Mouse (Mus musculus) gastrocnemius, postnatal 14 days (tissue): Measurements from ENCODE around the gene Pak2. TPM values are rescaled to one million over a fixed set of nuclear protein-coding genes. Genes with fewer than 3 reads are reported as not detected.
A peak's percentile ranks its signal among the peaks of the same experiment; 100 is the strongest.

Experiments used
- DNase-seq: peaks from one replicate; pipeline ENCODE4 v3.0.0; 2021; ENCODE audit warnings: mixed read lengths
- intact Hi-C: fragments of 180-260 bp; cut with DNase I; formaldehyde crosslinking; loops from one replicate; pipeline ENCODE4 v1.15.1; 2025; ENCODE audit warnings: low total_unique reads
- long read RNA-seq, 2 experiments: library from polyadenylated mRNA; stranded (forward); transcript quantifications; one replicate each; pipeline ENCODE4 v2.0.0; 2021
- total RNA-seq, 2 experiments: library from RNA; stranded (reverse); gene quantifications; 2 replicates each; pipeline ENCODE4 v1.2.3; 2021

Gene Pak2
- total RNA-seq = 10 to 100 TPM; 18.9 to 19.7 TPM
- long read RNA-seq, experiment 1, full-length matches to known transcripts = 6 of 8 reads
- long read RNA-seq, experiment 1, partial matches to known transcripts = 2 of 8 reads
- long read RNA-seq, experiment 1, other reads (novel, unspliced or antisense) = 0 of 8 reads
- long read RNA-seq, experiment 2, full-length matches to known transcripts = 8 of 13 reads
- long read RNA-seq, experiment 2, partial matches to known transcripts = 3 of 13 reads
- long read RNA-seq, experiment 2, other reads (novel, unspliced or antisense) = 2 of 13 reads

DNA sequence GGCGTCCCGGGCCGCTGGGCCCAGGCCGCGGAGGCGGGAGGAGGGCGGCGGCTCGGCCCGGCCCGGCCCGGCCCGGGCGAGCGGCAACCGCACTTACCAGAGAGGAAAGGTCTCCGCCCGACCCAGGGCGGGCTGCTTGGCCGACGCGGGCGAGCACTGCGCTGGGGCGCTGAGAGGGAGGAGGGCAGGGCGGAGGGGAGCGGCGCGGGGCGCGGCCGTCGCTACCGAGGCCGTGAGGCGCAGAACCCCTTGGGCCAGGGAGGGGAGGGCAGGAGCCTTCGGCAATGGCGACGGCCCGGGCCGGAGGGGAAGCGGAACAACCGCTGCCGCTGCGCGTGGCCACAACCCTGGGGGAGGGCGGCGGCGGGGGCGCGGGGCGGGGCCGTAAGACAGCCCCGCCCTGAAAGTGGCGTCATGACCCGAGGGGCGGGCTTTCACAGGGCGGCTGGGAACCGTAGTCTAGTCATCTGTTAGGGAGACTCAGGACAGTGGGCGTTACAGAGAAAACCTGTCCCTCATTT, at the start of gene Pak2:
Gene Pak2 (minus strand): TSS at position 352 of the 521 bp plus-strand sequence.
- intact Hi-C loops = no loop called here
- DNase-seq = peak; percentile 89

DNA sequence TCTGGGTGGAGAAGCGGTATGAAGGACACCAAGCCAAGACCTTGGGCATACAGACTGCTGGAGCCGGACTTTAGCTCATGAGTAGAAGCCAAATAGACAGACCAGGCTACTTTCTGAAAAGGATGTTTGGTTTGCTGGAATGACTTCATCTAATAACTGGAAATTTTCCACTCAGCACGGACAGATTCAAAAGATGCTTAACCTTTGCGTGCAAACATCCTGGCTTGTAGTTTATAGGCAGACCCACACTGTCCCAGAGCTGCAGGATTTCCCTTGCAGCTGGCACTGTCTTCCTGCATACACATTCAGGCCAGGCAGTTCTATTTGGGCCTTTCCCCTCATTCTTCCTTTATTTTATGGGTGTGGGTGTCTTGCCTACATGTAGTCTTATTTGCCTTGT, 47.9 kb upstream of the Pak2 start:
- intact Hi-C loops = no loop called here
- no peak for DNase-seq

DNA sequence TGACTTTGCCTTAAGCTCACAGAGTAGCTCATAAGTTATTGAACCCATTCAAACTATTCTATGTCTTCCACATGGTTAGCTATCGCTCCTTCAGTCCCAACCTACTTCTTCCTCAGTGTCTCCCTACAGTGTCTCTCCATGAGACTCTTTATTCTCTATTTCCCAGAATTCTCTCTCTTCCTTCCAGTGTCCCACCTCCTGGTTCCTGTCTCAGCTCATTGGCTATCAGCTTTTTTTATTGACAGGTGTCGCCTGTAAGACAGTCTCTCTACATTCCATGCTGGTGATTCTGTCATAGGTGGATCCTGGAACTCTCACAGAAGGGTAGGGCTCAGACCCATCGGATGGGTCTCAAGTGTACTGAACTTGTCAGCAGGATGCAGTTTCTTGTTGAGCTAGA, 46.2 kb upstream of the Pak2 start:
- no peak for DNase-seq
- intact Hi-C loops = no loop called here

DNA sequence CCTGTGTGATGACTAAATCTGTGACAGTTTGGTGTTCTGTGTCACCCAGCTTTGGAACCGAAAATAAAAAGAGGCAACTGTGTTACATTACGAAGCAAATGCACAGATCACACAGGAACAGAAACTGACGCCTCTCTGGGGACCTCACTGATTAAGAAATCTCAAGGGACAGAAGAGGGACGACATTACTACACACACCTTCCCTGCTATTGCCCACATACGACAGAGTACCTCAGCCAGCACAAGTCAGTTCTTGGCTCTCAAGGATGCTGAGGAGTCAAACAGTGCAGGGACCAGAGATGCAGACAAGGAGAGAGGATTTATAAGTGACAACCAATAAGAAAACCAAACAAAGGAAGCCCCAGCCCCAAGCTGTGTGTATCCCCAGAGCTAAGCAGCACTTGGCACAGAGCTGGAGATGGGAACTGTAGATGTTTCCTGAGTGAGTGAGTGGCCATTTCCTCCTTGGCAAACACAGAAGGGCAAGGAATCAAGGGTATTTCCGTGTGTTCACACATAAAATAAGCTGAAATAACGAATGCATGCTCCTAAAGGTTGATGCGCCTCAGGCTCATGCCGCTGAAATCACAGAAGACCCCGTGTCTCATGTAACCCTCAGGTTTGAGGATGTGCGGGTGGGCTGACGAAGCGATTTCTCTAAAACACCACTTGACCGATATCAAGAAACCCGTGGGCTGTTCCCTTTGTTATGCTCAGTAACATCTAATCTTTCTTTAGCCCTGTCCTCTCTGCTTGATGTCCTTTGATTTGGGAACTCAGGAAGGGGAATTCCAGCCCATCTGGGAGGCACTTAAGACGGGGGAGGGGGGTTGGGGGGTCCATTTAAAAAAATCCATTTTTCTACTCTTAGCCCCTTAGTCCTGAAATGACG, 45.5 kb upstream of the Pak2 start:
- intact Hi-C loops = no loop called here
- DNase-seq = no peak

DNA sequence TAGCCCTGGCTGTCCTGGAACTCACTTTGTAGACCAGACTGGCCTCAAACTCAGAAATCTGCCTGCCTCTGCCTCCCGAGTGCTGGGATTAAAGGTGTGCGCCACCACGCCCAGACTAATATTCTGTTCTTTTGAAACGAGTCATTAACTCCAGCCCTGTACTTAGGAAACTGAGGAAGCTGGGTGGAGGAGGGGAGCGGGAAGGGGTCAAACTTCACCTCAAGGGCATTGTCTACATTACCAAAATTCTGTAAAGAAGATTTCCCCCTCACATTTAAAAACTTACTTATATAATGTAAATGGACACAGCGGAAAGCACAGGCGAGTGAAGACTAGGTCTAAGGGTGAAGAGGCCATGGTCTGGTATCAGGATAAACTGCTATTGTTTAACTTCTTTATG, 44.9 kb upstream of the Pak2 start:
- intact Hi-C loops = no loop called here
- no peak for DNase-seq

DNA sequence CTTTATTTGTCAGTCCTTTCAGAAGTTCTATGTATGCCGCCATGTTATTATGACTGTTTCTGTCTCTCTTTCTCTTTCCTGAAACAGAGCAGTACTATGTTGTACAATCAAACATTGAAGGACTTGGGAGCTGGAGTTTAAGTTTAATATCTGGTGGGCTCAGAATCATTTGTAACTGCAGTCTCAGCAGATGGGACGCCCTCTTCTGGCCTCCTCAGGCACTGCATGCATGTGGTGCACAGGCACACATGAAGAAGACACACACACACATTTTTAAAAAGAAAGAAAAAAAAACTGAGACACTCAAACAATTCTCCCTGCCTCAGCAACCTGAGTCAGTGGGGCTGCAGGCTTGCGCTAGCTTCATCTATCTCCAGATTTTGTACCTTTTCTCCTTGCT, 41.3 kb upstream of the Pak2 start:
- intact Hi-C loops = no loop called here
- DNase-seq = no peak

DNA sequence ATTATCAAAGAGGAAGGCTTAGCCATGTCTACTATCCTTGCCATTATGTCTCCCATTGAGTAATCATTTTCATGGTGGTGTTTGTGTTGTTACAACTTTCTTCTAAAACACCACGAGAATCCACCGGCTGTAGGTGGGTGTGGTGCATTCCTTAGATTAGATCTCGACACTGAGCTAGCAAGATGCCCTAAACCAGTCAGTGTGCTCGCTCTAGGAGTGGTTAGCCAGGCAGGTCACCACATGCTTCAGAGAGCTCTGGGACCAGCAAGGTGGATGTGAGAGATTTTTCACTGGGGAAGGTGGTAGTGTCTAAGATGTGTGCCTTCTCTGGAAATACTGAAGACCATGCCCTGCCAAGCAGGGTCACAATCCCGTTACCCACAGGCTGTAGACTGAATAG, 37.0 kb upstream of the Pak2 start:
- intact Hi-C loops = loop anchor here (10.0 kb wide), 1 partner anchor 389 kb away; no protein-coding TSS in a partner anchor
- DNase-seq = no peak

DNA sequence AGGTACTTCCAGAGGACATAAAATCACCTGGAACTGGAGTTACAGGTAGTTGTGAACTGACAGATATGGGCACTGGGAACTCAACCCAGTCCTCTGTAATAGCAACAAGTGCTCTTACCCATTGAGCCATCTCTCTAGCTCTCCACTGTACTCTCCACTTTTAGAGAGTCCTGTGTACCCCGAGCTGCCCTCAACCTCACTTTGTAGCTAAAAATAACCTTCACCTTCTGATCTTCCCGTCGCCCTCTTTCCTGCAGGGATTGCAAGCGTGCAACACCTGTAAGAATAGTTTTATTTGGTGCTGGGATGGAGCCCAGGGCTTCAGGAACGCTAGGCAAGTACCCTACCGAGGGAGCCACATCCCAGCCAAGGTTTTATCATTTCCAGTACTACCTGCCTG, 36.6 kb upstream of the Pak2 start:
- intact Hi-C loops = loop anchor here (10.0 kb wide), 1 partner anchor 389 kb away; no protein-coding TSS in a partner anchor
- DNase-seq = no peak

DNA sequence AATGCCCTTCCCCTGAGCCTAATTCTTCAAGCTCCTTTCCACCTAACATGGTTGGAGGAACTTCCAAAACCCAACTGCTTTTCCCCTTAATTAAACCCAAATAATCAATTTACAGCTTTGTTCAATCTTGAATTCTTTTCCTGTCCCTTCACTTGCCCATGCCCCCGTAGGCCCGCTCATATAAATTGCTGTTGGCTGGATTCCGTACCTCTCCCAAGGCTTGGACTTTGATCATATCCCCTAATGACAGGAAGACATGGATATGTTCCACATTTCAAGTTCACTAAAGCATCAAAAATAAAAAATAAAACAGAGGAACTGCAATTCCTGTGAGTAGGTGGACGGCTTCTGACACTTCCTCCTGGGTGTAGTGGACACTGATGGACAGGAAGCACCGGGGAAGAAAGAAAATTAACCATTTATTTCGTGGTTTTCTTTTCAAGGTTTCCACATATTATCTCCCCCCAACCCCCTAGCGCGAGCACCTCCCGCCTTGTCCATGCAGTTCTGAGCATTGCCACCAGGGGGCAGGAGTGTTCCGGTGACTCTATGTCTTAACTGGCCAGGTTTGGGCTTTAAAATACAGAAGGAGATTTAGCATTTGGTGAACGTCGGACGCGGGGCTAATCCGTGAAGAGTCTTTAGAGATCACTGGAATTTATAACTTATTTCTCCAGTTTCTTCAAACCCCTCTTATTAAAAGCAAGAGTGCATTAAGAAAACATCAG, 36.0 kb upstream of the Pak2 start:
- DNase-seq = peak; percentile 78
- intact Hi-C loops = loop anchor here (10.0 kb wide), 1 partner anchor 390 kb away; no protein-coding TSS in a partner anchor

DNA sequence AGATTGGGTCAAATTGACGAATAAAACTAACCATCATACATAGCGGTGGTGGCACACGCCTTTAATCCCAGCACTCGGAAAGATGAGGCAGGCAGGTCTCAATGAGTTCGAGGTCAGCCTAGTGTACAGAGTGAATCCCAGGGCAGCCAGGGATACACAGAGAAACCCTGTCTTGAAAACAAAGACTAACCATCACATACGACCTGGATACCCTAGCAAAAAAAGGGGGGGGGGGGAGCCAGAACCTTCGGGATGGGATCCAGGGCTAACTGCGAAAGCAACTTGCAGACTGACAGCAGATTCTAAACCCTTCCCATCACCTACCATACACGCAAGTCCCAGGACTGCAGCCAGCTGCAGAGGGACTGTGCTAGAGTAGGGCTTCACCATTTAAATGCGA, 35.3 kb upstream of the Pak2 start:
- DNase-seq = no peak
- intact Hi-C loops = loop anchor here (10.0 kb wide), 1 partner anchor 390 kb away; no protein-coding TSS in a partner anchor

DNA sequence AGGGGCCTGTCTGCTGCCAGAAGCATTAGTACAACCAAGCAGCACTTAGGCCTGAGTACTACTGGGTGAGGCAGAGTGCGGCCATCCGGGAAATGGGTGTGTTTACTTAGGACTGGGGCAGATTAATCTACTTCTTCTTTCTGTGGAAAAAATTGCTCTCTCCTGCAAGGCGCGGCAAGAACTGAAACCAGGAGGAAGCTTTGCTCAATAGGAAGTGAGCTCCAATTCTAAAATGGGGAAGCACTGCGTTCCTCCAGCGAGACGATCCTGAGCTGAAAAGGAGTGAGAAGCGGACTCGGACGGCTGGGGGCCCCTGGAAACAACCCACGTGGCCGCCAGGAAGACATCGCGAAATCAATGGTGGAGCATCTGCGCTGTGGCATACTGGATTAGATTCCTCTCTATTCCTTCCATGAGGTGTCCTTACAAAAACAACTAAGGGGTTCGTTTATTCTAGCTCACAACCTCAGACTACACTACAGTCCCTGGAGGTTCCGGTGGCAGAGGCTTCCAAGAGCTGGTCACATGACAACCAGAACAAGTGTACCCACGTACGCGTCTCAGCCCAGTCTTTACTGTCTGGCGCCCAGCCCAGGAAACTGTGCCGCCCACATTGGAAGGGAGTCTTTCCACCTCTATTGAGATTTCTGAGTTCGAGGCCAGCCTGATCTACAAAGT, 34.5 kb upstream of the Pak2 start:
- intact Hi-C loops = loop anchor here (10.0 kb wide), 1 partner anchor 391 kb away; no protein-coding TSS in a partner anchor
- DNase-seq = peak; percentile 44

DNA sequence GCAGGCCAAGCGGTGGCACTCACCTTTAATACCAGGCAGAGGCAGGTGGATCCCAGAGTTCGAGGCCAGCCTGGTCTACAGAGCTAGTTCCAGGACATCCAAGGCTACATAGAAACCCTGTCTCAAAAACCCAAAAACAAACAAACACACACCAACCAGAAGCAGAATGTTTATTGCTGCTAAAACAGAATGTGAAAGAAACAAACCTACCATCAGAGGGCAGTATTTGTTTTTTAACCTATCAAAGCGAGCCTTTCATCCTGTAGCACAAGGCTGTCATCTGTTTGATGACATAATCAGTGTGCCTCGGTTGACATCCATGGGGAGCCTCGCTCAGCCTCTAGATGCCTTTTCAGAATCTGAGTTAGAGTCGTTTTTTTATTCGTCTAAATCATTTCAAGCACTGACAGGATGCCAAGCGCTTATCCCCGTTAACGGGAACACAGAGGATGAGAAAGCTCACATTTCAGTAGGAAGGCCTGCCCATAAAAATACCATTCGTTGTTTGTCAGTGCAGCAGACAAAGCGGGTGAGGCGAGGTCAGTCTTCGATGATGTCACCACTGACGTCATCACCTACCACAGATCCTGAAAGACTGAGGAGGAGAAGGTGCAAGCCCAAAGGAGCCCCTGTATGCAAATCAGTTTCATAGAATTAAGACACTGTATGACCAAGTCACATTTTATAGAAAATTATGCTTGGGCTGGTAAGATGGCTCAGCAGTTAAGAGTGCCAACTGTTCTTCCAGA, 32.0 kb upstream of the Pak2 start:
- intact Hi-C loops = loop anchor here (10.0 kb wide), 1 partner anchor 394 kb away; no protein-coding TSS in a partner anchor
- no peak for DNase-seq

DNA sequence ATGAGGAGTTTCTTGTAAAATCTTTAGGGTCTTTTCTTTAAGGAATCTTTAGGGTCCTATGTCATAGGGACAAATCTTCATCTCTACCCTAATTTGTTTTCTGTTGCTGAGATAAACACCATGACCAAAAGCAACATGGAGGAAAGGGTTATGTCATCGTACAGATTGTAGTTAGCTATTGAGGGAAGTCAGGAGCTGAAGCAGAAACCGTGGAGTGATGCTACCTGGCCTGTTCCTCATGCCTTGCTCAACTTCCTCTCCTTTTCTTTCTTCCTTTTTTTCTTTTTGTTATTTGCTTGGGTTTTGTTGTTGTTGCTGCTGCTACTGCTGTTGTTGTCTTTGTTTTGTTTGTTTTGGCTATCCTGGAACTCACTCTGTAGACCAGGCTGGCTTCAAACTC, 29.4 kb upstream of the Pak2 start:
- intact Hi-C loops = no loop called here
- DNase-seq = no peak

DNA sequence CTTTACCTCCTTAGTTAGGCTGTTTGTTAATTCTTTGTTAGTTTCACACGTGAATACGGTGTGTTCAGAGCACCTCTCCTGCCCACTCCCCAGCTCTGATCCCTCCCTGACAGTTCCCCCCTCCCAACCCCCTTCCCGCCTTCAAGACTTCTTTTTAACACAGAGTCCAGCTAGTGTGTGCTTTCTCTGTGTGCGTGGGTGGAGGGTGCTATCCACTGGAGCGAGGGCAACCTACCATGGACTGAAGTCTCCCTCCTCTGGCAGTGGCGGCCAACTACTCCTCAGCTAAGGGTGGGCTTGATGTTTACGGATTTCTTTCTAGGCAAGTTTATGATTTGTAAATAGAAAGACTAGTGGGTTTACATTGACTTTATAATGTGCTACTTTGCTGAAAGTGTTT, 29.0 kb upstream of the Pak2 start:
- no peak for DNase-seq
- intact Hi-C loops = no loop called here

DNA sequence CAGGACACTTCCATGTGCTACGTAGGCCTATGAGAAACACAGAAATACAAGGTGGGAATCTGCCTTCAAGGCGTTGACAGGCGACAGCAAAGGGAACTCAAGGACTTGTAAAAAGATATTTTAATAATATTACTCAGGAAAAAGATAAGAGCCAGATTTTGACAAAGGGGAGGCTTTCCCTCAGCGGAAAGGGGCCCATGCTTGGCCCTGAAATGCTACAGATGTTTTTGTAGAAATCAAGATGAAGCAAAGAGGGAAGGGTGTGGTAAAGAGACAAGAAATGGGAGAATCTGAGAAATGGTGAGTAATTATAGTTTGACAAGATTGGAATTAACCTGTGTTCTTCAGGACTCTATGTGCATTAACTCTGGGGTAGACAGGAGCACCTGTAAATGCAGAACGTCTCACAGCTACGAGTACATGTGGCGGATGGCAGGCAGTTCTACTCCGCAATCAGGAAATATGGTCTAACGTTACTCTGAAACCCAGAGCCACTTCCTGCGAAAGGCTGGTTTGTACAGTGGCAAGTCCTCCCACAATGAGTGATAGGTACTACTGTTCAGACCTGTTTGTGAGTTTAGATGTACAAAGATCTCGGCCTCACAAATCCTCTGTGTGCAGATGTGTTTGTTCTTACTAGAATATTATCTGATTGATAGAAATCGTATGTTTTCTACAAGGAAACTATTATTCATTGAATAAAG, 28.4 kb upstream of the Pak2 start:
- intact Hi-C loops = no loop called here
- no peak for DNase-seq

DNA sequence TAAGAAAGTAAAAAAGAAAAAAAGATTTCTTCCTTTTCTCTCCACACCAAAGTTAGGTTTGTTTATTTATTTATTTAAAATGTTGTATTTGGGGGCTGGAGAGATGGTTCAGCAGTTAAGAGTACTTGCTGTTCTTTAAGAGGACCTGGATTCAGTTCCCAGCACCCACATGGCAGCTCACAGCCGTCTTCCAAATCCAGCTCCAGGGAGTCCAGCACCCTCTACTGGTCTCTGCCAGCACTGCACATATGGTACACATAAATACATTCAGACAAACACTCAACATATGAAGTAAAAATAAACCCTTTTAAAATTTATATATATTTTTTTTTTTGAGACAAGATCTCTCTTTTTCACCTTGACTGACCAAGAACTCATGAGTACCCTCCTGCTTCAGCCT, 26.6 kb upstream of the Pak2 start:
- no peak for DNase-seq
- intact Hi-C loops = no loop called here

DNA sequence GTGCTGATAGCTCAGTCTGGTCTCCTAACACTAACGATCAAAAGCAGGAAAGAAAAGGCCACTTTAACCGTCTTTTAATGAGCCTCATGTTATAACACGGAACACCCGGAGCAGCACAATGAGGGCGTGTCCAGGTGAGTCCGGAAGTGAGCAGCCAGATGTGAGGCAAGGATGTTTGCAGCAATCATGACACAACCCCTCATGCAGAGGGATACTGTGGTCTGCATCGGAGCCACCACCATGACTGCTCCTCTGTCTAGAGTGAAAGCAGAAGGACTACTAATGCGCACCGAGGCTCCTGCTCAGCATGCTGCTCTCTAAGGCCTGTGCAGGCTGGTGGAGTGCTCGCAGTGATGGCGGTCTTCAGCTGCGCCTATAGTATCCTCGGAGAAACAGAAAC, 23.2 kb upstream of the Pak2 start:
- intact Hi-C loops = no loop called here

DNA sequence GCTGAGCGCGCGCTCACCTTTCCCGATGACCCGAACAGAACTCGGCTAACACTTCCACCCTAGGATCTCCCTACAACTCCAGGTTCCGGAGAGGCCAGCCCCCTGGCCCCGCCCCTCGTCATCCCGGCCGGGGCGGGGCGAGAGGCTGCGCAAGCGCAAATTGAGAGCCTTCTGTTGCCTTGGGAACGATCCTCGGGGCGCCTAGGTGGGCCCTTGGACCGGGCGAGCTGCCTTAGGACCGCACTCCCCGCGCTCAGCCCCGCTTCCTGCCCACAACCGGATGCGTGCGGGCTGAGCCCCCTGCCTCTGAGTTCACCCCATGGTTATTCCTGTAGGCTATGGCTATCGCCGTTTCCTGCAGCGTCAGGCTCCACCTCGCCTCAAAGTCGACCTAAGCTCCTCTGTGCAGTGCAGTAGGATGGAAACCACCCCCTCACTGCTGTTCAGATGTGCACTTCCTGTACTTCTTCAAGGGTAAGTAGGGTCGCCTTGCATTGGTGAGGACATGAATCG, 20.6 kb upstream of the Pak2 start, which contains the start of the genes Pigx and Cep19:
Gene Pigx (minus strand): TSS at position 103 of the 513 bp plus-strand sequence.
Gene Cep19 (plus strand): TSS at position 163 of the 513 bp plus-strand sequence.
- intact Hi-C loops = no loop called here
- DNase-seq = peak; percentile 87

More for the DNA sequence above, 23.2 kb upstream of the Pak2 start:
- no peak for DNase-seq
